Mouse (Mus musculus) cerebellum, adult 9-10 months (tissue): ENCODE results near the gene Alyref.
A peak's percentile ranks its signal among the peaks of the same experiment; 100 is the strongest.

ENCODE experiments used
- DNase-seq: peaks from one replicate; pipeline ENCODE4 v3.0.0; 2022

The Alyref gene

GRCm38 (mm10) chr11:120625152-120625775, 27.1 kb upstream of the Alyref start, which contains the start of gene Sirt7:
Sirt7 (minus strand) TSS chr11:120625240.
- DNase-seq = no peak

DNA sequence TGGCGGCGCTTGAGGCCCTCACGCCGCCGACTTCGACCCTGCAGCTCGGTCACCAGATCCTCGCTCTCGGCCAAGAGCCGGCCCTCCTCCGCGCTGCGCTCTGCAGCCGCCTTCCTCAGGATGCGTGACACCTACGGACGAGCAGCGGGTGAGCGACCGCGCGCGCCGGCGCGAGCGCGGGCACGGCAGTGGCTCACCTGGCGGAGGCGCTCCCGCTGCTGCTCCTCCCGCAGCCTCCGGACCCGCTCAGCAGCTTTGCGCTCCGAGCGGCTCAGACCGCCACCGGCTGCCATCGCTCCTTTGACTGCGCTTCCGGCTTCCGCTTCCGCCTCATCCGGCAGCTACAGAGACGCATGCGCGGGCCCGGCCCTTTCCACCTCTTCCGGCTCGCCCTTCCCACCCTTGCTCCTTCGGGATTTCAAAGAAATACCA, 26.5 kb upstream of the Alyref start:
- DNase-seq = peak; percentile 80

- peak; percentile 58 for DNase-seq
These were observed 26.0 kb upstream of the Alyref start for GRCm38 (mm10) chr11:120623961-120624679.

DNA sequence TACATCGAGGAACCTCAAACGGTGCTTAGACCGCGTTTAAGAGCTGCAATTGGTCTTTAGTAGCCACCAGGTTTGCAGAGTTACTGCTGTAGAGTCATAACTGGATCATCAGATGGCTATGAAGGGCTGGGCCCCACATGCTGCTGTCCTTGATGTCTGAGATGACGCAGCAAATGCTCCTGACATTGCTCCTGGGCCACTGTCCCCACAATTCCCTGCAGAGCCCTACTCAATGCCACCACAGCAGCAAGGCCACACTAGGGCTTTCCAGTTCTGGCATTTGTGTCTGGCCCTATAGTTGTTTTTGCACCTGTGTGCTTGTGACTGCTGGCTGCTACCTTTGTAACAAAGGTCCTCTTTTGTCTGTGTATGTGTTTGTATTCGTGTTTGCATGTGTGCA, 24.6 kb upstream of the Alyref start:
- no peak for DNase-seq

GRCm38 (mm10) chr11:120620195-120620594, 22.0 kb upstream of the Alyref start:
- peak; percentile 37 for DNase-seq

- DNase-seq = peak; percentile 61
These were observed 20.7 kb upstream of the Alyref start for GRCm38 (mm10) chr11:120618619-120619535.

GRCm38 (mm10) chr11:120617519-120618112, 19.5 kb upstream of the Alyref start, which contains the start of gene Pcyt2:
Pcyt2 (minus strand) TSS chr11:120617936.
- DNase-seq = peak; percentile 94

DNA sequence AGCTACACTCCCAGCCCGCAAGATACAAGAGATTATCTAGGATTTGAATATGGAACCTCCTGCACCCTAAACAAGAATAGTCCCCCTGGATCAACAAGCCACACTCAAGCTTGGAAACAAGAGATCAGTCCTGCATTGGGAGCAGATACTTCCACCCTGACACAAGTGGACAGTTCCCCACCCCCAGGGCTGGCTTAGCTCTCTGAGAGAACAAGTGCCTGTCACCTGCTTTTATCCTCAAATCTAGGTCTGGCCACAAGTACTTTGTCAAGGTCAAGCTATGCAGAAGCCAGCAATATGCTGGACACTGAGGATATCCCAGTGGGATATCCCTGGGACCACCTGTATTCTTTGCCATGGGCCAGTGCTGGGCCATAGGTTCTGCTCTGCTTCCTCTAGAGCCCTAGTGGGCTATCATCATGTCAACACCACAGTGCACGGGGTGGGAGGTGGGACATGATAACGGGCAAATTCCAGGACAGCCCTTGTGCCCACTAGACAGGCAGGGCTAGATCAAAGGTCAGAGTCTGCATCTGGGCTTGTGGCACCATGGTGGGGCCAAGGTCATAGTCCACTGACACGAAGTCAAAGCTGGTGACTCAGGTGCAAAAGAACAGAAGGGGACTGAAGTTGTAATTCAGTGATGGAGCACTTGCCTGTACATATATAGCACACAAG, 18.6 kb upstream of the Alyref start:
- DNase-seq = peak; percentile 57

- peak; percentile 46 for DNase-seq
These were observed 17.5 kb upstream of the Alyref start for GRCm38 (mm10) chr11:120615606-120616203.

- DNase-seq = peak; percentile 52
These were observed 17.0 kb upstream of the Alyref start for GRCm38 (mm10) chr11:120615167-120615566.

DNA sequence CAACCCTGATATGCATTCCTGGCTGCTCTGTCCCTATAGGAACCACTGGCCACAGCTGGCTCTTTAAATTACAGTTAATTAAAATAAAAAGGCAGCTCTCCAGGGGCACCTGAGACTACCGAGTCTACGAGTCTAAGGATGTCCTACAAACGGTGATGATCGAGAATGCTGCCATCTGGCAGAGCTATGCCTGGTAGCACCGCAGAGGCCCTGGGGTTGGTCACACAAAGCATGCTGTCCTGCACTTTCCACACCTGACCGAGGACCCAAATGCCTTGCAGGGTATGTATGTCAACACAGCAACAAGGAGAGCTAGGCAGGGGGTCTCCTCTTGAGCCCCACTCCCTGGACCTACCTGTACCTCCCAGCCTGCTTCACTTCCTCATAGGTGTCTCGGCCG, 15.8 kb upstream of the Alyref start:
- peak; percentile 61 for DNase-seq

- no peak for DNase-seq
These were observed 15.4 kb upstream of the Alyref start for GRCm38 (mm10) chr11:120613481-120613972.

DNA sequence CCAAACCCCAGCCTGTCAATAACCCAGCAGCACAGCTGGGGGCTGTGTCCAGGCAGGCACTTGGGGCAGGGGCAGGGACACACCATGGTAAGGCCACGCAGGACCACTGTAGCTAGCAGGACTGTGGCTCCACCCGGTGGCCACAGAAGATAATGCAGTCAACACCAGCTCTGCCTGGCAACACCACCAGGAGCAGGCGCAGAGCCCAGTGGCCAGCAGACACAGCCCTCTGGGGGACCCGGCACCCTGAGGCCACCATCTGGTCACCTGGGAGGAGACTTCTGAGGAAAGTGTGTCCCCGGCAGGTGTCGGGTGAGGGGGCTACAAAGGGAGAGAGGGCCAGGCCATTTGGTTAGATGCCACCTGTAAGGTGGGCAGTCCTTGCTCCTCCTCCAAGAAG, 14.6 kb upstream of the Alyref start:
- DNase-seq = peak; percentile 95

GRCm38 (mm10) chr11:120610477-120611046, 12.4 kb upstream of the Alyref start:
- DNase-seq = peak; percentile 36

DNA sequence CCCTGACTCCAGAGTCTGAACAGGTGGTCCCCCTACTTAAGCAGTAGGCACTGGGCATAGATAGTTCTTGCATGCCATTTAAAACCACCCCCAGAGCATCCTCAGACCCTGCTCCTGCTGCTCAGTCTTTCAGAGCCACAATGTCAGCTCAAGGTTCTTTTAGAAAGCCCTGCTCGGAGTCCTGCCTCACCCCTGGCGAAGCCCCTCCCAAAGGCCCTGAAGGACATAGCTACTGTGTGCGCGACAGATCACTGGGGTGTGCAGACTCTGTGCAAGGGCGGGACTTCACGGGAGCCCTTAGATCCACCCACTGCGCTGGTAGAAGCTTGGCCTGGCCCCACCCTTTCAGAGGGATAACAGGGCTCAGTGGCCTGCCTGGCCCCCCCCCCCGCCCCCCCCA, 11.1 kb upstream of the Alyref start:
- peak; percentile 34 for DNase-seq

DNA sequence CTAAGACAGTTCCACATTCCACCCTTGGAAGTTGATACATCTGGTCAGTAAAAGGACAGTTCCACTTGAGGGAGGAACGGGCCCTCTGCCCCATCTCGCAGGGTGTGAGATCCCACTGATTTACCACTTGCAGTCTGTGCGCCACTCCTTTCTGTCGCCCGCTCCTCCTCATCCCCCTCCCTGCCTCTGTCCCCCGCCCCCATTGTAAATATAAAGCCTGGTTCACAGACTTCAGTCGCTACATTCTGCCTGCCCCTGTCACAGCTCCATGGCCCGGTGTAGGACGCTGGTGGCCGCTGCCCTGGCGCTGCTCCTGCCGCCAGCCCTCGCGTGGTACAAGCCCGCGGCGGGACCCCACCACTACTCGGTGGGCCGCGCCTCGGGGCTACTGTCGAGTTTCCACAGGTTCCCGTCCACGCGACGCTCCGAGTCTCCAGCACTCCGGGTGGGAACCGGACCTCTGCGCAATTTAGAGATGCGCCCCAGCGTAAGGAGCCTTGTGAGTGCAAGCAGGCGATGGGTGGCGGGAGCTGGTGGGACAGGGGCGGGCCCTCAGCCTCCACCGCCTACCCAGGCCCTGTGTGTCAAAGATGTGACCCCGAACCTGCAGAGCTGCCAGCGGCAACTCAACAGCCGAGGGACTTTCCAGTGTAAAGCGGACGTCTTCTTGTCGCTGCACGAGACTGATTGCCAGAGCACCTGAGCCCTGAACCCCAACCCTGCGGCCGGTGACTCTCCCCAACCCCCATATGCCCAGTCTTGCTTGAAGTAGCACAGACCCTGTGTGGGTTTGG, 10.3 kb upstream of the Alyref start, which contains the start of gene Npb:
Gene Npb (plus strand): TSS at position 237 of the 794 bp plus-strand sequence.
- DNase-seq = no peak

DNA sequence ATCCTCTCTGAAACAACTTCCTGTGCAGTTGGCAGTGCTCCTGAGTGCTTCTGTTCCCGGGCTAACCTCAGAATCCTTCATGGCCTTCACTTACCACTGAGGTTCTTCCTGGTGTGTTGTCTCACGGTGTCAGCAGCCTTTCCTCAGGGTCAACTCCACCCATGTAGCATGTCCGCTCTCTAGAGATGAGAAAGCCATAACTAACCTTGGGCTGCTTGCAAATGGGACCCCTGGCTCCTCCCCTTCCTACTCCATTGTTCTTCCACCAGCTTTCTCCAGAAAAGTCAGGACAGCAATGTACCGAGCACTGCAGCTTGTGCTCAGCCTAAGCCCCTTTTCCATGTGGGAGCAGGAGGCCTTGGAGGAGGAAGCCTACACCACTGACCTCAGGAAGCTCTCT, 8.6 kb upstream of the Alyref start:
- DNase-seq = no peak

GRCm38 (mm10) chr11:120605667-120606066, 7.5 kb upstream of the Alyref start:
- DNase-seq = no peak

GRCm38 (mm10) chr11:120603545-120603944, 5.4 kb upstream of the Alyref start:
- DNase-seq = no peak

DNA sequence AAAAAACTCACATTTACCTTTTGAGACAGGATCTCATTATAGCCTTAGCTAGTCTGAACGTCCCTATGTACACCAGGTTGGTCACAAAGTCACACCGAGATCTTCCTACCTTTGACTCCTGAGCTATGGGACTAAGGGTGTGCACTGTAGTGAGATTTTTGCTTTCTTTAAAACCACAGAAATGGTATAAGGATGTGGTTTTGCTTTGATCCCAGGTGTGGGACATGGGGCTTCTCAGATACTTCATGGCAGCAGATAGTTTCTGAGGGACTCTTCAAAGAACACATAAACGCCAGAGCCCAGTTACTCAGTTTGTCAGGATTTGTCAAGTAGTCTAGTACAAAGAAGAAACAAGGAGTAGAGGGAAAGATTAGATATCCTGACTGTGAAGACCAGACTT, 2.6 kb upstream of the Alyref start:
- DNase-seq = no peak
